Mouse (Mus musculus) inflammation-experienced regulatory T-cells, adult 6 months (primary cell): ENCODE results near the gene Luzp1. TPM values are rescaled to one million over a fixed set of nuclear protein-coding genes. Genes with fewer than 3 reads are reported as not detected.

ENCODE experiments used
- ATAC-seq: one replicate; pipeline ENCODE4 v1.8.0; 2017
- polyA plus RNA-seq, 3 experiments: library from polyadenylated mRNA; unstranded; fragments of 100-300 nt; shearing (Covaris generic); gene quantifications; one replicate each; pipeline ENCODE4 v1.2.1; 2017

Gene Luzp1
- polyA plus RNA-seq = 10 to 100 TPM in 1 of 3 experiments, 1 to 10 TPM in 2; 4.9 to 10.9 (median 5.6) TPM

DNA sequence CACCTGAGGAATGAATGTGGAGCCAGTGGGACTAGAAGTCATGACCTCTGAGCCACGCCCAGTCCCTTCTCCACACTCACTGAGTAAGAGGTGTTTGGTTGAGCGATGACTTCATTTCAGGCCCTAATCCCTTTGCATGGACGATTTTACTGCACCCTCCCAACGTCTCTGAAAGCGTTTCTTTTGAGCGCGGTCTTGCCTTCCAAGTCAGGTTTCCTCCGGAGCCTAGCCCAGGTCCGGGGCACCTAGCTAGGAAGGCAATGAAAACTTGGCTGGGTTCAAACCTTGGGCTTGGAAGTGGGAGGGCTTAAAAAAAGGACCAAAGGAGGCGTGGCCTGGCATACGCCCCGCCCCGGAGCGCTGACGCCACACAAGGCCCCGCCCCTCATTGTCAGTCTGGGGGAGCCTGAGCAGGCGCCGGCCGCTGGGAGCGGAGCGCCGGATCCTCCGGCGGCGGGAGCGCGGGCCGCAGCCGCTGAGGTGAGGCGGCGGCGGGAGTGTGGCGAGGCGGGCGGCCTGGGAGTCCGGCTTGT is at the start of gene Luzp1:
Luzp1 (plus strand) TSS at position 391 of the 533 bp plus-strand sequence.
- peak; percentile 91 for ATAC-seq

DNA sequence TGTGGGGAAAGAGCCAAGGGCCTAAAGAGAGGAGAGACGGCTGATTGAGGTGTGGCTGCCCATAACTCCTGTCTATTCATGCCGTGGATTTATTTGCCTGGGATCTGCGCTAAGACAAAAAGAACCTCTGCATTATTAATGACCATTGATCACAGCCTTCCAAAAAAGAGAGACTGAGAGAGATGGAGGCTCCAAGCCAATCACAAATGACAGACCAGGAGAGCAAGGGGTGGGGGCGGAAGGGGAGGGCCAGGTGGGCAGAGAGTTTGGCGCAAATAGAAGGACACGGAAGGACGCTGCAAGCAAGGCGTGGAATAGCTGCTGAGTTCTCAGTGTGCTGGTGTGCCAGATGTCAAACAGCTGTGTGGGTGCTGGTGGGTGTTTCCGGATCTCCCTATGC is 46.3 kb upstream of the Luzp1 start, which contains the start of gene Htr1d:
Htr1d (plus strand) TSS at position 301 of the 400 bp plus-strand sequence.
- ATAC-seq = no peak

DNA sequence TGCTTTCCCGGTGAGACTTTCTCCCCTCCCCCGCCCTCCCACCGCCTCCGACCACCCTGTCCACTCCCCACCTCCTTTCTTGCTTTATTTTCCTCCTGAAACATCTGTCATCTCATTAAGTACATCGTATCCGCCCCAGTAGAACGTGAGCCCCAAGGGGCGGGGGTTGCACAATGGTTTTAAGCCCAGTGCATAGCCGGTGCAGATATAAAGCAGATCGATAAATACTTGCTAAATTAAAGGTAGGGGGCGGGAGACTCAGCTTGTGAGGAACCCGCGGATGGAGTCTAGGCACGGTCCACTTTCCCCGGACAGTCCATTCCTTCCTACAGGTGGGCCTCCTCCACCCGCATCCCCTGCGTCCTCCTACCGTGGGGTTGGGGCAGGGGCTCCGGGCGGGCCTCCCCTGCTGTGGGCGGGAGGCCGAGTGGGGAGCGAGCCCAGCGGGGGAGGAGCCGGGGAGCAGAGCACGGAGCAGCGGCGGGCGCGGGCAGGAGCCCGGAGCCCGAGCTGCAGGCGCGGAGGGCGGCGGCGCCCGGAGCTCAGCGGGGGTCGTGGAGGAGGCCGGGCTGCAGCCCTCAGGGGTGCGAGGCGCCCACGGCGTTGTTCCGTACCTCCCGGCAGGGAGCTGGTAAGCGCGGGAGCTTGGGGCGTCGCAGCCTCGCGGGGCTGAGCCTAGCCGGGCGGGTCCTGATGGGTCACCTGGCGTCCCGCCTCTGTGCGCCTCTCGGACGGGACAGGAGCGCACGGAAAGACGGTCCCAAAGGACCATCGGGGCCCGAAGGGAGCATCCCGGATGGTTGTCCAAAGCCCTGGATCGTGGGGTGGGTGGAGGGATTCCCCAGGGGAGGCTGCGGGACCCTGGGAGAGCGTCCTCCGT is 45.2 kb upstream of the Luzp1 start:
- no peak for ATAC-seq

DNA sequence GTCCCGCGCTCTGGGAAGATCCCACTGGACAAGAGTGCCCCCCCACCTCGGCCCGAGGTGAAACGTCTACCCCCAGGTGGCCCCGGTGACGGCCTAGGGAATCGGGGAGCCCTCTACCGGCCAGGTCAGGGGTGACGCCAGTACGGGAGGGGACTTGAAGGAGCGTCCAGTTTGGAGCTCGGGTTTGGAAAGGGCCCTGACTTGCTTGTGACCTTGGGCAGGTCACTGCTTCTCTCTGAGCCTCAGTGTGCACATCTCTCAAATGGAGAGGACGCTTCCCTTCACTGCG is 44.6 kb upstream of the Luzp1 start:
- no peak for ATAC-seq

DNA sequence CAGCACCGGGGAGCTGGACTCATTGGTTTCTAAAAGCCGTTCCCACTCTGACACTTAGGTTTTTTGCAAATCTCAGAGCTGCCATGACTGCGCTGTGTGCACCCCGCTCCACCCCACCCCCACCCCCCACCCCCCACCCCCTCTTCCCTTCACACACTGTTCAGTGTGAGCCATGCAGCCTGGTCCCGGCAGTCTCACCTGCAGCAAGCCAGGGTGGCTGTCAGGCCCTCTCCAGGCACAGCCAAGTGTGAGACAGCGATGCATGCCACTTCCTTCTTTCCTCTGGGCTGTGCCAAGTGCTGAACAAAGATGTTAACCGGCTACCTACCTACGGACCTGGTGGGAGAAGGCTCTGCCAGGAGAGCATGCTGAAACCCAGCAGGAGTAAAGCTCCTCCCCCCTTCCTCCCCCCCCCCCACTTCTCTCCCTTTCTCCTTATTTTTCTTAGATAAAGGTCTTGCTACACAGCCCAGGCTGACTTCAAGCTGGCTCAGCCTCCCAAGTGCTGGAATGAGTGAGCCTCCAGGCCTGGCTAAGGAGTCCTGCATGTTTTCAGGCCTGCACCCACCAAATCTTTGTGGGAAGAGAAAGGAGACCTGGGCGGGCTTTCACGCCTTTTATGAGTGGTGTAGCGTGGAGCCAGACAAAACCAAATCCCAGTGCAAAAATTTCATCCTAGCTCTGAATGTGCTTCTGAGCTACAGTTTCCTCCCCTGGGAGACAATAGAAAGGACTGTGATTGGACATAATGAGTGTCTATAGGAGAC is 38.8 kb upstream of the Luzp1 start:
- ATAC-seq = no peak

GRCm38 (mm10) chr4:136431376-136431693 is 38.2 kb upstream of the Luzp1 start:
- ATAC-seq = no peak

DNA sequence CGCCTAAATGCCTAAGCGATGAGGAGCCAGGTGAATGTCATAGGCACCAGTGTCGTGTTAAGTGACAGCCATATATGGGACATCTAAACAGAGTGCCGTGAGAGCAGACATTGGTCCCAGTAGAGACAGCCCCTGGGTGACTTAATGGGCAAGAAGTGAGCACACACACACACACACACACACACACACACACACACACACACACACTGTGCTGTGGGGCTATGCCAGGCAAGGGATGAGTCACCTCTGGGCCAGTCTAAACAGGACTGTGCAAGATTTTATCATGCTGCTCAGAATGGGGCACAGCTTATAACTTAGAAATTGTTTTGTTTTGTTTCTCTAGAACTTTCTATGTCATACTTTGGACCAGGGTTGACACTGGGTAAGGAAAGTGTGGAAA is 35.5 kb upstream of the Luzp1 start:
- ATAC-seq = no peak

- no peak for ATAC-seq
Measured at GRCm38 (mm10) chr4:136439106-136439505, 30.5 kb upstream of the Luzp1 start.

GRCm38 (mm10) chr4:136441354-136442043 is 28.1 kb upstream of the Luzp1 start:
- ATAC-seq = no peak

DNA sequence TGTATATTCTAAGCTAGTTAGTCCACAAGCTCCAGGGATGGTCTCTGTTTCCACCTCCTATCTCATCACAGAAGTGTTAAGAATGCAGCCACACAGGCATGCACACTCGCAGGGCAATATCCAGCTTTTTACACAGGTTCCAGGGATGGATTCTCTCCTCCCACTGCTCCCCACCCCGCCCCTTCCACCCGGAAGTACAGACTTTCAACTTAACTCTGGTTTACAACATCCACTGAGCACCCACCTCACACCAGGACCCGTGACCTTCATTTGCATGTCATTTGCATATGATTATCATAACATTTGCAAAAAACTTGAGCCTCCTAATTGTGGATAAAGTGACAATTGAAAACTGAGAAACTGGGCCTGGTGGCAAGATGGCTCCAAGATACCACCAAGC is 25.0 kb upstream of the Luzp1 start:
- no peak for ATAC-seq

DNA sequence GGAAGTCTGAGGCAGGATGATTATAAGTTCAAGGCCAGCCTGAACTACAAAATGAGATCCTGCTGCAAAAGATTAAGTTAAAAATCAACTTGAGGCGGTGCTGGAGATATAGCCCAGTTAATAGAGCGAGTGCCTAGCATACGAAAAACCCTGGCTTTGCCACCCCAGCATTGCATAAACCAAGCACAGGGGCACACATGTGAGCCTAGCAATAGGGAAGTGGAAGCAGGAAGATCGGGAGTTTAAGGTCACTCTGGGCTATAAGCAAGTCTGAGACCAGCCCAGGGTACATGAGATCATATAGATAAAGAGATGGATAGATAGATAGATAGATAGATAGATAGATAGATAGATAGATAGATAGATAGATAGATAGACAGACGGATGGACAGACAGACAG is 19.8 kb upstream of the Luzp1 start:
- no peak for ATAC-seq

- ATAC-seq = no peak
Measured at GRCm38 (mm10) chr4:136450271-136450670, 19.3 kb upstream of the Luzp1 start.

GRCm38 (mm10) chr4:136451564-136451963 is 18.0 kb upstream of the Luzp1 start:
- ATAC-seq = no peak

GRCm38 (mm10) chr4:136452286-136452685 is 17.3 kb upstream of the Luzp1 start:
- ATAC-seq = no peak

- no peak for ATAC-seq
Measured at GRCm38 (mm10) chr4:136452792-136453191, 16.8 kb upstream of the Luzp1 start.

DNA sequence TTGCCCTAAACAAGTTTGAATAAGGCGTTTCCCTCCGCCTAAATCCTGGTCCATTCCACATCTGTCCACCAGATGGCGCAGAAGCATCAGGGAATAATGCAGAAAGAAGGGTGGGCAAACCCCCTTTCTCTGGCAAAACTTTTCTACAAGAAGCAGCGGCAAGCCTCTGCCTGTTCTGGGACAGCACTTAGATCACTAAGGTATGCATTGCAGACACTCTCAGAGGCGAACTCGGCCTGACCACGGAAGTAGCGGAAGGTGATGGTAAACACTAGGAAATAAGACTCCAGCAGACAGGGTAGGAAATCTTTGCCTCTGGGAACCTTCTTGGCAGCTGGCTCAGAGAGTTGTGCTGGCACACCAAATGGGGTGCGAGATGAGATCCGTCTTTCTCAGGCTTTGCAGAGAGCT is 14.7 kb upstream of the Luzp1 start:
- ATAC-seq = peak; percentile 52

GRCm38 (mm10) chr4:136456516-136457218 is 12.9 kb upstream of the Luzp1 start:
- ATAC-seq = no peak

DNA sequence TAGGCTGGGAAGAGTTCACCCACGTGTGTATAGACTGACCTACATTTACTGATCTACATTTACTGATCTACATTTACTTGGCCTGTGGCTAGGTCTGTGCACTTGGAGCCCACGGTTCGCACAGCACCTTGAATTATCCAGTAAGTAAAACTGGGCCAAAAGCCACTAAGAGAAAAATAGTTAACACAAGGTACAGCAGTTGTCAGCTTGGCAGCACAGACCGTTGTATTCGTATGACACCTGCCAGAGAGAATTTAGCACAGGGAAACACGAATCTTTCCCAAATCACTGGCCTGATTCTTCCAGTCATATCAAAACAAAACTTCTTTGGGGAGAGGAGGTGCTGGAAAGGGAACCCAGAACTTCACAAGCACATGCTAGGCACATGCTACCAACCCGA is 11.3 kb upstream of the Luzp1 start:
- ATAC-seq = no peak

- no peak for ATAC-seq
Measured at GRCm38 (mm10) chr4:136459210-136459609, 10.4 kb upstream of the Luzp1 start.

DNA sequence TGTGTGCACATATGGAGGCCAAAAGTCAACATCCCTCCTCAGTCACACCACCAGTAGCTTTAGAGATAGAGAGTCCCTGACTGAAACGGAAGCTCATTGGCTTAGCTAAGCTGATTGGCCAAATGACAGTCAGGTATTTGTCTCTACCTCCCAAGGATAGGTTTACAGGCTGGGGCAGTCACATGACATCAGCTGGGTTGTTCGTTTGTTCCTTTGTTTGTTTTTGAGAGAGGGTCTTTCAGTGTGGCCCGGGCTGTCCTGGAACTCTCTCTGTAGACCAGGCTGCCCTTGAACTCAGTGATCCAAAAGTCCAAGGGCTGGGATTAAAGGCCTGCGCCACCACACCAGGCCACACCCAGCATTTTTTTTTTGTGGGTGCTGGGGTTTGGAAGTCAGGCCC is 8.4 kb upstream of the Luzp1 start:
- no peak for ATAC-seq

GRCm38 (mm10) chr4:136461761-136462085 is 7.8 kb upstream of the Luzp1 start:
- no peak for ATAC-seq

GRCm38 (mm10) chr4:136462086-136462838 is 7.3 kb upstream of the Luzp1 start, which contains the start of gene 6030445D17Rik:
Gene 6030445D17Rik (plus strand): TSS chr4:136462250.
- ATAC-seq = peak; percentile 65
